In the genomic region with DNA sequence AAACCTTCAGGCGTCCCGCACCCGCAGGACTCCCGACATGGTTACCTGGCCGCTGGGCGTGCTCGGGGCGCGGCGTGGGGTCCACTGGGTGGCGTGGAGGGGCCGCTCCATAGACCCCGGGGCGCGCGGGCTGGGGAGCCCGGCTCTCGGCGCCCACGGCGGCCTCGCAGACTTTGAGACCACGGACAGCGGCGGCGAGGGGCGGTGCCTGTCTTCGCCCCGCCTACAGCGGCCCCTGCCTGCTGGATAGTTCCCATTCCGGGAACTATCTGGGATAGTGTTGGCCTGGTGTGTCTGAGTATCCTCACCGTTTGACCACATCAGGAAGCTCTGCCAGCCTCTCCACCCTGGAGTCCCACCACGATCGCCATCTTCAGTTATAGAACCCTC, we compare ENCODE assay signal across 10 mouse cellular contexts. TPM values are rescaled to one million over a fixed set of nuclear protein-coding genes. Genes with fewer than 3 reads are reported as not detected.
A peak's percentile ranks its signal among the peaks of the same experiment; 100 is the strongest.
DNase-seq lines count a peak whose midpoint lies in the region; ATAC-seq and TF ChIP-seq lines count a peak whose summit lies in the region.
"Had no signal": no experiment of that assay in that cellular context is flagged by ENCODE, and none has a peak within 500 bp of the region (broad histone marks: within the 10 kb centered on the region; RNA-seq: fewer than 3 reads in every experiment).

No protein-coding gene starts in this region.

- H3K27ac ChIP-seq in kidney, embryonic 16.5 days (ENCODE audit: low read length), result no peak overlapping the region
- no peak overlapping the region for H3K27ac ChIP-seq in embryonic facial prominence, embryonic 12.5 days
- H3K27ac ChIP-seq in intestine, embryonic 16.5 days (ENCODE audit: low read length), result no peak overlapping the region
- no peak overlapping the region for H3K27ac ChIP-seq in midbrain, postnatal 0 days (ENCODE audit: low read depth, low read length)

- peak; percentile 39; the same call in 1 of the 2 replicates for ATAC-seq in kidney, embryonic 16.5 days (ENCODE audit: low FRiP score, low TSS enrichment)
- no peak for ATAC-seq in embryonic facial prominence, embryonic 12.5 days (ENCODE audit: insufficient number of reproducible peaks, insufficient read depth, low FRiP score, low TSS enrichment)
- peak; percentile 58; the same call in 1 of the 2 replicates for ATAC-seq in intestine, embryonic 16.5 days
- ATAC-seq in midbrain, postnatal 0 days (ENCODE audit: low FRiP score), result 0 out of 2 replicates have a peak, but pooled peaks have one; percentile 21
- ATAC-seq: Patski had no signal

- peak overlapping the region; percentile 60 for H3K4me2 ChIP-seq in kidney, embryonic 16.5 days (replicated peaks; ENCODE audit: low read depth, low read length)
- peak overlapping the region; percentile 50 for H3K4me2 ChIP-seq in embryonic facial prominence, embryonic 12.5 days (replicated peaks)
- H3K4me2 ChIP-seq in intestine, embryonic 16.5 days (ENCODE audit: low read depth, low read length), result peak overlapping the region; percentile 71
- peak overlapping the region; percentile 68 for H3K4me2 ChIP-seq in midbrain, postnatal 0 days (ENCODE audit: low read depth, low read length, poor library complexity, severe bottlenecking)

- H3K4me1 ChIP-seq in kidney, embryonic 16.5 days (ENCODE audit: insufficient read depth, low read length), result peaks cover 20% of the 10 kb centered on the region
- peaks cover 13% of the 10 kb centered on the region for H3K4me1 ChIP-seq in embryonic facial prominence, embryonic 12.5 days
- H3K4me1 ChIP-seq in intestine, embryonic 16.5 days (ENCODE audit: control insufficient read depth, insufficient read depth, low read length), result 0 out of 2 replicates have a peak, but pooled peaks cover 8% of the 10 kb centered on the region
- 0 out of 2 replicates have a peak, but pooled peaks cover 11% of the 10 kb centered on the region for H3K4me1 ChIP-seq in midbrain, postnatal 0 days (ENCODE audit: insufficient read depth, low read length)

- H3K36me3 ChIP-seq in kidney, embryonic 16.5 days (ENCODE audit: insufficient read depth, low read length), result no peaks in the 10 kb centered on the region
- no peaks in the 10 kb centered on the region for H3K36me3 ChIP-seq in embryonic facial prominence, embryonic 12.5 days
- H3K36me3 ChIP-seq in intestine, embryonic 16.5 days (ENCODE audit: control insufficient read depth, insufficient read depth, low read length), result no peaks in the 10 kb centered on the region
- no peaks in the 10 kb centered on the region for H3K36me3 ChIP-seq in midbrain, postnatal 0 days (ENCODE audit: insufficient read depth, low read length)

- under 1% methylated on average over 34 of the region's 34 CpGs for WGBS in kidney, embryonic 16.5 days
- 3% methylated on average over 34 of the region's 34 CpGs for WGBS in embryonic facial prominence, embryonic 12.5 days
- 1% methylated on average over 34 of the region's 34 CpGs for WGBS in intestine, embryonic 16.5 days
- WGBS in midbrain, postnatal 0 days, result 1% methylated on average over 26 of the region's 34 CpGs

- H3K27me3 ChIP-seq in kidney, embryonic 16.5 days (ENCODE audit: insufficient read depth, low read length), result peaks cover 60% of the 10 kb centered on the region
- H3K27me3 ChIP-seq in embryonic facial prominence, embryonic 12.5 days, result peaks cover 61% of the 10 kb centered on the region
- peaks cover 57% of the 10 kb centered on the region for H3K27me3 ChIP-seq in intestine, embryonic 16.5 days (replicated peaks; ENCODE audit: control insufficient read depth, insufficient read depth, low read length)
- peaks cover 51% of the 10 kb centered on the region for H3K27me3 ChIP-seq in midbrain, postnatal 0 days (ENCODE audit: insufficient read depth, low read length)

- no peak overlapping the region for H3K9ac ChIP-seq in kidney, embryonic 16.5 days (replicated peaks; ENCODE audit: low read length)
- no peak overlapping the region for H3K9ac ChIP-seq in embryonic facial prominence, embryonic 12.5 days
- H3K9ac ChIP-seq in intestine, embryonic 16.5 days (ENCODE audit: low read depth, low read length), result no peak overlapping the region
- H3K9ac ChIP-seq in midbrain, postnatal 0 days (replicated peaks; ENCODE audit: low read length, poor library complexity, severe bottlenecking), result peak overlapping the region; percentile 44; the same call in 1 of the 2 replicates

- DNase-seq in kidney, adult 18-20 months, result no peak
- DNase-seq in midbrain, postnatal 0 days (ENCODE audit: low spot score), result no peak
- no peak for DNase-seq in thymus, adult 18-20 months
- DNase-seq in cerebellum, adult 18-20 months, result no peak
- DNase-seq in right cerebral cortex, adult 18-20 months, result no peak

- H3K4me3 ChIP-seq in kidney, embryonic 16.5 days (ENCODE audit: low read length), result peak overlapping the region; percentile 43
- peak overlapping the region; percentile 31 for H3K4me3 ChIP-seq in embryonic facial prominence, embryonic 12.5 days
- H3K4me3 ChIP-seq in intestine, embryonic 16.5 days (ENCODE audit: low read length), result peak overlapping the region; percentile 45
- peak overlapping the region; percentile 36 for H3K4me3 ChIP-seq in midbrain, postnatal 0 days (ENCODE audit: low read depth, low read length)

- H3K9me3 ChIP-seq in kidney, embryonic 16.5 days (ENCODE audit: low read length), result no peaks in the 10 kb centered on the region
- no peaks in the 10 kb centered on the region for H3K9me3 ChIP-seq in embryonic facial prominence, embryonic 12.5 days
- H3K9me3 ChIP-seq in intestine, embryonic 16.5 days (ENCODE audit: control insufficient read depth, low read length), result no peaks in the 10 kb centered on the region
- H3K9me3 ChIP-seq in midbrain, postnatal 0 days (ENCODE audit: low read length), result no peaks in the 10 kb centered on the region

- no peak for TF ChIP-seq CTCF in midbrain, postnatal 0 days (IDR thresholded peaks at IDR 0.05)

RNA-seq across cellular contexts. Expression of a gene that starts 0.9 kb away (rescaled TPM):
- polyA plus RNA-seq in kidney, embryonic 16.5 days (2015; fragmentation: Nextera tagmentation; extraction: Ambion mirVana), result 0.41 and 0.42 TPM in 2 replicates
- 0.72 and 0.85 TPM in 2 replicates for polyA plus RNA-seq in embryonic facial prominence, embryonic 12.5 days (2016; fragmentation: Nextera tagmentation; extraction: Ambion mirVana)
- 0.13 and 0.27 TPM in 2 replicates for polyA plus RNA-seq in intestine, embryonic 16.5 days (2015; fragmentation: Nextera tagmentation; extraction: Ambion mirVana)
- 9.4 and 11.1 TPM in 2 replicates for total RNA-seq in midbrain, postnatal 0 days (2014; rRNA removed)
- 9.5 and 12.3 TPM in 2 replicates for polyA plus RNA-seq in midbrain, postnatal 0 days (2015; fragmentation: Nextera tagmentation; extraction: Ambion mirVana)
- total RNA-seq: hematopoietic stem cell, adult 5-6 weeks had no signal

RNA-seq across cellular contexts. Expression of a gene that starts 24.0 kb away (rescaled TPM):
- polyA plus RNA-seq in kidney, embryonic 16.5 days (2015; fragmentation: Nextera tagmentation; extraction: Ambion mirVana), result 50.7 and 54.6 TPM in 2 replicates
- polyA plus RNA-seq in embryonic facial prominence, embryonic 12.5 days (2016; fragmentation: Nextera tagmentation; extraction: Ambion mirVana), result 57.7 and 66.8 TPM in 2 replicates
- polyA plus RNA-seq in intestine, embryonic 16.5 days (2015; fragmentation: Nextera tagmentation; extraction: Ambion mirVana), result 52.4 and 62.8 TPM in 2 replicates
- total RNA-seq in midbrain, postnatal 0 days (2014; rRNA removed), result 43.1 and 55.6 TPM in 2 replicates
- 105 and 108 TPM in 2 replicates for polyA plus RNA-seq in midbrain, postnatal 0 days (2015; fragmentation: Nextera tagmentation; extraction: Ambion mirVana)
